Mouse (Mus musculus) layer of hippocampus, postnatal 36 days (tissue): ENCODE data around the gene Tnf. TPM values are rescaled to one million over a fixed set of nuclear protein-coding genes. Genes with fewer than 3 reads are reported as not detected.
"Not testable (repeated sequence)": the region's sequence is repeated elsewhere in the genome, so short reads cannot be mapped to it uniquely, and the experiment has no call there.

Source experiments
- DNase-seq, 2 experiments: peaks; one replicate each; pipeline ENCODE4 v3.0.0; 2022
- total RNA-seq, 2 experiments: library from RNA; stranded (reverse); gene quantifications; 2 replicates each; pipeline ENCODE4 v1.2.3; 2021

Tnf gene
- not detected for total RNA-seq

DNA sequence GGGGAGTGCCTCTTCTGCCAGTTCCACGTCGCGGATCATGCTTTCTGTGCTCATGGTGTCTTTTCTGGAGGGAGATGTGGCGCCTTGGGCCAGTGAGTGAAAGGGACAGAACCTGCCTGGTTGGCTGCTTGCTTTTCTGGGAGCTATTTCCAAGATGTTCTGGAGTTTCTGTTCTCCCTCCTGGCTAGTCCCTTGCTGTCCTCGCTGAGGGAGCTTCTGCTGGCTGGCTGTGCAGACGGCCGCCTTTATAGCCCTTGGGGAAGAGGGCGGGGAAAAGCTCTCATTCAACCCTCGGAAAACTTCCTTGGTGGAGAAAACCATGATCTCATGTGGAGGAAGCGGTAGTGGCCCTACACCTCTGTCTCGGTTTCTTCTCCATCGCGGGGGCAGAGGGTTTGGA, at the start of gene Tnf:
Tnf (minus strand) TSS at position 221 of the 400 bp plus-strand sequence.
- no peak for DNase-seq

- DNase-seq = no peak
These were observed 49.4 kb upstream of the Tnf start for GRCm38 (mm10) chr17:35251162-35251719.

GRCm38 (mm10) chr17:35250348-35251120, 48.7 kb upstream of the Tnf start:
- DNase-seq = no peak

GRCm38 (mm10) chr17:35249451-35250197, 47.8 kb upstream of the Tnf start:
- no peak for DNase-seq

DNA sequence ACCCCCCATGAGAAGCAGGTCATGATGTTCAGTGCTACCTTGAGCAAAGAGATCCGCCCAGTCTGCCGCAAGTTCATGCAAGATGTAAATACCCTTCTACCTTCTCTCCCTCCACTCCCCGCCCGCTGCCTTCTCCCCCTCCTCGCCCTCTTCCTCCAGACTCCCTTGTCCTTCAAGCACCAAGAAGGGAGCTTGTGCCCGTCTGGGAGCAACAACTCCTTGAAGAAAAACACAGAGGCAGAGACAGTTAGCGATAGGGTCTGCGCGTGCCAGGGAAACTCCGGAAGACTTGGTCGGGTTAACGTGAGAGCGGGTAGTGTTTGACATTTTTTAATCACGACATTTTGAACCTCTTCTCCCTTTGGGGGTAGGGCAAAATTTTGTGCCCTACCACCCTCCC, 47.2 kb upstream of the Tnf start:
- no peak for DNase-seq

DNA sequence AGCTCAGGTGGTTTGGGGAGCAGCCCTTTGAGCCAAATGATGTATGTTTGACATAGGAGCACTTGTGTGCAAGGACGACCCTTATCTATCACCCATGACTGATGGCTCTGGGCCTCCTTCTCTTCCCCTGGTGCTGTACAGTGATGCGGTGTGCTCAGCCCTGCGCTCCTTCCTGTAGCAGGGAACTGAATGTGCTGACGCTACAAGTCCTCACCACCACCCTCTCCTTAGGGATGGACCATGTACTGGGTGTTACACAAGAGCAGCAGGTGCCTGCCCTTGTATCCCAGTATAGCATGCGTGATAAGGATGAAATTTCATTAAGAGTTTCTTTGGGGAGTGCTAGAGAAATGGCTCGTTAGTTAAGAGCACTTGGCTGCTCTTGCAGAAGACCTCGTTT, 45.3 kb upstream of the Tnf start:
- DNase-seq = no peak

GRCm38 (mm10) chr17:35245731-35246623, 44.2 kb upstream of the Tnf start:
- DNase-seq = no peak

GRCm38 (mm10) chr17:35244999-35245398, 43.2 kb upstream of the Tnf start:
- DNase-seq = no peak

DNA sequence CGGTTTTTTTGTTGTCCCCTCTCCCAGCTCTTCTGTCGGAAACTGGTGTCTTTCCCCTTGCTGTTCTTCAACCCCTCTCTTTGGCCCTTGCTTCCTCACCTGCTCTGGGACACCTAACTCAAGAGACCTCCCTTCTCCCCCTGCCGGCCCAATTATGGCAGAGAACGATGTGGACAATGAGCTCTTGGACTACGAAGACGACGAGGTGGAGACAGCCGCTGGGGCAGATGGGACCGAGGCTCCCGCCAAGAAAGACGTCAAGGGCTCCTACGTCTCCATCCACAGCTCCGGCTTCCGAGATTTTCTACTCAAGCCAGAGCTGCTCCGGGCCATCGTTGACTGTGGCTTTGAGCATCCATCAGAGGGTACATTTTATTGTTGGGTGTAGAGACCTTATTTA, 41.3 kb upstream of the Tnf start:
- peak in 1 of 2 experiments; percentile 55 for DNase-seq

DNA sequence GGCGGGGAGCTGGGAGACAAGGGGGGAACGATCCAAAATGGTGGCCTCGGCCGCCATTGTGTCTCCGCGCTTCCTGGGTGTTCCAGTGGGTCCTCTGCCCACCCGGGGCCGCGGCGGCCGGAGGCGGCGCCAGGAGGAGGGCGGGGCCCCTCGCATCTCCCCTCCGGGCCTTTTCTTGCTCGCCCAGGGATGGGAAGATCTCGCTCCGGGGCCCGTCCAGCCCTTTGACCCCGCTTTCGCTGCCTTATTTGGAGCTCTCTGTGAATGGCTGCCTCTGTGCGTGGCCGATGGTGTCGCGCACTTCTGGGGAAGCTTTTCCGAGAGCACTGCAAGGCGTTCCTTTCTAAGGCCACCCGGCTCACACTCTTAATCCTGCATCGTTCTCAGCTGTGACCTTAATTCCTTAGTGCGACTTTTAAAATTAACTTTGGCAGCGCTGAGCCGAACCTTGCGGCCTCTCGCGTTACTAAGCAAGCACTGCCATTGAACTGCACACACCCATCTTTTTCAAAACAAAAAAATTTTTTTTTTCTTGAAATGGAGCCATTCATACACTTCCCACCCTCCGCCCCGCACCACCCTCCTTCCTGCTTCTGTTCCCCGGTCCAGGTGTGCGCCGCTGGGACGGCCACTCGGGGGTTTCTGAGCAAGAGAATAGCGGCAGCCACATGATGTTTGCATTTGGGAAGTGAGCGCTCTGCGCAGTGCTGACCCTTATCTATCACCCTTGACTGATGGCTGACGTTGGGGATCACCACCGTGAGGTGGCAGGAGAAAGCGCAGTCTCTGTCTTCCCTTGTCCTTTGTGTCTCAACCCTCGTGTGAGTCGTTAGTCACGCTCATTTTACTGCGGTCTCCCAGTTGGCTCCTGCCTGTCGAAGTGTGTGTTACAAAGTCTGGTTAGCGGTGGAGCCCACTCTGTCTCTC, 40.5 kb upstream of the Tnf start:
- DNase-seq = peak in 1 of 2 experiments; percentile 48

GRCm38 (mm10) chr17:35241305-35242014, 39.7 kb upstream of the Tnf start, which contains the start of gene Ddx39b:
Ddx39b (plus strand) TSS chr17:35241746.
- DNase-seq = peak; percentile 97

GRCm38 (mm10) chr17:35240384-35241304, 38.8 kb upstream of the Tnf start:
- DNase-seq = no peak

DNA sequence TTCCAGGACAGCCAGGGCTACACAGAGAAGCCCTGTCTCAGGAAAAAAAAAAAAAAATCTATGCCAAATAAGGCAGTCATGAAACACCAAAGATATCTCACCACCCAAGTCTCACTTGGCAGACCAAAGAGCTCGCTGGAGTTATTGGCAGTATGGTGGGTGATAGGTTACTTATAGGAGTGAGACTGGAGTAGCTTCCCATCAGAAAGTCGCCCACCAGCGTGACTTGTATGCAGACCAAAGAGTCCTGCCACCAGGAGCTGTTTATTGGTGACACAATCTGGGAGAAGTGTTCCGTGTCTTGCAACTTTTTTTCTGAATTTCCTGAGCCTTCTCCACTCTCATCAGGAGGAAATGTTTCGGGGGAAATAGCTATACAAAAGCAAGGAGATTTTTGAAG, 37.9 kb upstream of the Tnf start:
- DNase-seq = no peak

DNA sequence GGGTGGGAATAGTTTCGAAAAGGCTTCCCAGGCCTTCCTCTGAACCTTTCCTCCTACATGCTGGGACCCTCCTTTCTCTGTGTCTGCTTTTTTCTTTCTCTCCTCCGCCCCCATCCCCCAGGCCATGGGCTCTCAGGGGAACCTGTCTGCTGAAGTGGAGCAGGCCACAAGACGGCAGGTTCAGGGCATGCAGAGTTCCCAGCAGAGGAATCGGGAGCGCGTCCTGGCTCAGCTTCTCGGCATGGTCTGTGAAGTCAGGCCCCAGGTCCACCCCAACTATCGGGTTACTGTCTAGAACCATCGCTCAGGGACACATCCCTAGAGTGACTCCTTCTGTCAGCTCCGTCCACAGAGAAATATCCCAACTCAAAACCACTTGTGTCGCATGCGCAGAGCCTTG, 35.7 kb upstream of the Tnf start:
- no peak for DNase-seq

GRCm38 (mm10) chr17:35236996-35237395, 35.2 kb upstream of the Tnf start:
- no peak for DNase-seq

- DNase-seq = peak; percentile 99 to 100
These were observed 34.6 kb upstream of the Tnf start for GRCm38 (mm10) chr17:35236390-35236746.

- DNase-seq = peak; percentile 89 to 92
These were observed 34.0 kb upstream of the Tnf start, which contains the start of gene Nfkbil1 for GRCm38 (mm10) chr17:35235614-35236389. Nfkbil1 (minus strand) TSS chr17:35235792.

DNA sequence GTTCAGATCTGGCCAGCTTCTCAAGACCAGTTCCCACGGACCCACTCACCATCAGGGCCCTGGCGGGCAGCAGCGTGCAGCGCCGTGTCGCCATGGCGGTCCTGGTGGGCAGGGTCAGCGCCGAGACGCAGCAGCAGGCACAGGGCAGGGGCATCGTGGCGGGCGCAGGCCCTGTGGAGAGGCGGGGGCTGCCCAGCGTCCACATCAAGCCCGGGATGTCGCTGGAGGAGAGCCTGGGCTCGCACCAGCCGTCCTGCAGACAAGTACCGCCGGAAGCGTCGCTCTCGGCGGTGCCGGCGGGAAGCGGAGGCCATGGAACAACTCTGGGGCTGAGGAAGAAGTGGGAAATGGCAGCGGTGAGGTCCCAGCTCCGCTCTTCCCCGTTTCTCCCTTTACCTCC, 33.1 kb upstream of the Tnf start:
- no peak for DNase-seq

GRCm38 (mm10) chr17:35234090-35234489, 32.3 kb upstream of the Tnf start:
- DNase-seq = not testable (repeated sequence)
